Mouse (Mus musculus): Measurements from ENCODE around the gene Trpc2. TPM values are rescaled to one million over a fixed set of nuclear protein-coding genes. Genes with fewer than 3 reads are reported as not detected.

The Trpc2 gene
- polyA plus RNA-seq, 1 experiment from 2014 or later, result not detected

DNA sequence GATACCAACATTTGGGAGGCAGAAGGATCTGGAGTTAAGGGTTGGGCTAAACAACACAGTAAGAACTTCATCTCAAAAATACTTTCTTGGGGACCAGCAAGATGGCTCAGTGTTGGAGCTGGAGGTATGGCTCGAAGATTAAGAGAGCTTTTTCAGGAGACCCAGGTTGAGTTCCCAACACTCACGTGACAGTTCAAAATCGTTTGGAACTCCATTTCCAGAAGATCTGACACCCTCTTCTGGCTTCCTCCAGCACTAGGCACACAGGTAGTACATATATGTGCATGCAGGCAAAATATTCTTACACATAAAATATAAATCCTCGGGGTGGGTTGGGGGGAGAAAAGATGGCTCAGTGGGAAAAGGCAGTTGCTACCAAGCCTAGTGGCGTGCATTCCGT lies 16.6 kb upstream of the Trpc2 start:
- ChIA-PET CTCF (interaction anchor here (1.0 kb wide), 1 partner anchor 413 kb away, joined by 3 read pairs; no protein-coding TSS in a partner anchor), POLR2A (interaction anchor here (0.9 kb wide), 1 partner anchor 10 kb away, joined by 4 read pairs; no protein-coding TSS in a partner anchor)
- in situ Hi-C loops (cut with MboI; ENCODE audit: low pct_unique_long_range_greater_than_20kb), result no loop called here
- ATAC-seq (no peak), DNase-seq (ENCODE audit: low read depth, low spot score) (no peak)
- TF ChIP-seq CTCF (IDR thresholded peaks at IDR 0.05), result no peak
- H3K27me3 ChIP-seq, result no peaks in the 10 kb centered on the region

DNA sequence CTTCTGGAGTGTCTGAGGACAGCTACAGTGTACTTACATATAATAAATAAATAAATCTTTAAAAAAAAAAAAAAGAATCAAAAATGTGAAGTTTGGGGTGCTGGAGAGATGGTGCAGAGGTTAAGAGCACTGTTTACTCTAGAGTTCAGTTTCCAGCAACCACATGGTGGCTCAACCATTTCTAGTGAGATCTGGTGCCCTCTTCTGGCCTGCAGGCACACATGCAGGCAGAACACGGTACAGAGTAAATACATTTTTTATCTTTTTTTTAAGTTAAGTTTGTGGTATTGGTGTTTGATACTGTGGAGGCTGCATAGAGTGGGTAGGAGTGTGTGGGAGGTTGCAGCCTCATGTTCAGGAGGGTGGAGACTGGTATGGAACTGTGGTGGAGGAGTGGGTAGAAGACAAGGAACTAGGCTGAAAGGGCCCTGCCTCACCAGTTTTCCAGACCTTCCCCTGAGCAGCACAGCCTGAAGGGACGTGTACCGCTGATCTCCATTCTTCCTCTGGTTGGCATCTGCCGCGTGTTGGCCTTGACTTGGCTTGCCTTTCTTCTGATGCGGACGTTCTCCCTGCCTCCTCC lies 6.1 kb upstream of the Trpc2 start:
- DNase-seq (ENCODE audit: low read depth, low spot score), result no peak

DNA sequence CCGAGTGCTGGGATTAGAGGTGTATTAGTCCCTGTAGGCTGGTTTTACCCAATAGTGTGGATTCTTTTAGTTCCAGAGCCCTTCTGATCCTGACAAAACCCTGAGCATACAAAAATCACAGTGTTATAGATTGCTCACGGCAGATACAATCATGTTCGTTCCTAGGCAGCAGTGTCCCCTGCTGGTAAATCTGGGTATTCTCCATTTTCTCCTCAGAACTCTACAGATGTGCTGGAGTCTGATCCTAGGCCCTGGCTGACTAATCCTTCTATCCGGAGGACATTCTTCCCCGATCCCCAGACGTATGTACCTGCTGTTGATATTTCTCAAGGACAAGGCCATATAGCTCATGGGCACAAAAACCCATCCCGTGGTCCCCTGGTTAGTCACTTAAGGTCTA lies 4.4 kb upstream of the Trpc2 start:
- no peak for ATAC-seq
- TF ChIP-seq CTCF (IDR thresholded peaks at IDR 0.05), result no peak
- in situ Hi-C loops (cut with MboI; ENCODE audit: low pct_unique_long_range_greater_than_20kb), result loop anchor here (5.0 kb wide), 2 partner anchors 161 to 416 kb away; partner anchors contain the start of gene Clpb
- no peak for DNase-seq (ENCODE audit: low read depth, low spot score)
- CTCF ChIA-PET, result interaction anchor here (0.9 to 1.7 kb wide), 2 partner anchors 63 to 425 kb away, joined by 3 to 4 read pairs; no protein-coding TSS in a partner anchor
- POLR2A ChIA-PET, result no interaction called here
- no peaks in the 10 kb centered on the region for H3K27me3 ChIP-seq

More for the DNA sequence above, 6.1 kb upstream of the Trpc2 start:
- peak; percentile 68 for TF ChIP-seq CTCF (IDR thresholded peaks at IDR 0.05)
- ChIA-PET POLR2A (no interaction called here), CTCF (interaction anchor here (0.5 to 0.6 kb wide), 2 partner anchors 151 to 162 kb away, joined by 3 read pairs; no protein-coding TSS in a partner anchor)
- in situ Hi-C loops (cut with MboI; ENCODE audit: low pct_unique_long_range_greater_than_20kb), result loop anchor here (5.0 kb wide), 2 partner anchors 160 to 415 kb away; partner anchors contain the start of gene Clpb
- no peaks in the 10 kb centered on the region for H3K27me3 ChIP-seq
- ATAC-seq, result no peak

DNA sequence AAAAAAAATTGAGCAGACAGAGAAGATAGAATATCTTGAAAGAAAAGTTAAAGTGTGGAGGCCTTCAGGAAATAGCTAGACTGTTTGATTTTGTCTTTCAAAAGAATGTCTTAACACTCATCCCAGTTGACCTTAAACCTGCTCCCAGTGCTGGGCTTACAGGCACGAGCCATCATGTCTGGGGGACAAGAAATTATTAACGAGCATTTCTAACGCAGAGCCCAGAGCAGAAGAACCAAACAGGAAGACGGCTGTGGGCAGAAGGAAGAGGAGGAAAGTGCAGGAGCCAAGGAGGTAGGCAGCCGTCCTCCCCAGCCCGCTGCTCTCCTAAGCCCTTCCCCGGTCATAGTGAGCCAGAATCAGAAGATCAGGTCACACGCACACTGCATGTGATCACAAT lies 2.6 kb upstream of the Trpc2 start:
- no peak for DNase-seq (ENCODE audit: low read depth, low spot score)
- H3K27me3 ChIP-seq, result no peaks in the 10 kb centered on the region
- ATAC-seq, result no peak
- in situ Hi-C loops (cut with MboI; ENCODE audit: low pct_unique_long_range_greater_than_20kb), result no loop called here
- TF ChIP-seq CTCF (IDR thresholded peaks at IDR 0.05), result no peak
- ChIA-PET CTCF (interaction anchor here (1.1 kb wide), 1 partner anchor 21 kb away, joined by 3 read pairs; no protein-coding TSS in a partner anchor), POLR2A (no interaction called here)

DNA sequence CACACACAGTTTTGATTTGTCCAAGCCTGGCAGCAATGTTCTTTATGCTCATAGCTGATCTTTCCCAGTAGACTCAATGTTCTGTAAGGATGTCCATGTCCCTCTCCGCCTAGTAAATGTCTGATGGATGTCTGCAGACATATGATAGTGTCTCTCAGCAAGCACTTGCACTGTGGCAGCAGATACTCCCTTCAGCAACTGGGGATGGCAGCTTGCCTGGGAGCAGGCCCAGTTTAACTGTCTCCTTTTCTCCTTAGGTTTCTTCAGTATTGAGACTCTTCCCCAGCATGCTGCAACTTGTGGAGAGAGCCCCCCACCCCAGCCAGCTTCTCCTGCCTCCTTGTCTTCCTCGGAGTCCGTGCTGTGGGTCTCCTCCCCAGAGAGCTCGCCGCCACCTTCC lies 1.1 kb upstream of the Trpc2 start:
- ATAC-seq, result no peak
- in situ Hi-C loops (cut with MboI; ENCODE audit: low pct_unique_long_range_greater_than_20kb), result no loop called here
- no peaks in the 10 kb centered on the region for H3K27me3 ChIP-seq
- ChIA-PET CTCF (interaction anchor here (1.3 kb wide), 1 partner anchor 156 kb away, joined by 3 read pairs; no protein-coding TSS in a partner anchor), POLR2A (no interaction called here)
- TF ChIP-seq CTCF (IDR thresholded peaks at IDR 0.05), result no peak
- DNase-seq (ENCODE audit: low read depth, low spot score), result no peak

DNA sequence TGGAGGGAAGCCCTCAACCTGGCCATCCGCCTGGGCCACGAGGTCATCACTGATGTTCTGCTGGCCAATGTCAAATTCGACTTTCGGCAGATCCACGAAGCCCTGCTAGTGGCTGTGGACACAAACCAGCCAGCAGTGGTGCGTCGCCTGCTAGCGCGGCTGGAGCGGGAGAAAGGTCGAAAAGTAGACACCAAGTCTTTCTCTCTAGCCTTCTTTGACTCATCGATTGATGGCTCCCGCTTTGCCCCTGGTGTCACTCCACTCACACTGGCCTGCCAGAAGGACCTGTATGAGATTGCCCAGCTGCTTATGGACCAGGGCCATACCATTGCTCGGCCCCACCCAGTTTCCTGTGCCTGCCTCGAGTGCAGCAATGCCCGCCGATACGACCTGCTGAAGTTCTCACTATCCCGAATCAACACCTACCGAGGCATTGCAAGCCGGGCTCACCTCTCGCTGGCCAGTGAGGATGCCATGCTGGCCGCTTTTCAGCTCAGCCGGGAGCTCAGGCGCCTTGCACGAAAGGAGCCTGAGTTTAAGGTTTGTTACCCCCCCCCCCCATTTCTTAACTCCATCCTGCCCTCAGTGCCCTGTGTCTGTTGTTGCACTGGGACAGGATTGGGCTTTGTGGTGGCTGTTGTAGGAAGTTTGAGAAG lies 1.3 kb downstream of the Trpc2 start:
- no peak for ATAC-seq

GRCm38 (mm10) chr7:102087336-102087735 lies 4.4 kb downstream of the Trpc2 start:
- H3K27me3 ChIP-seq, result no peaks in the 10 kb centered on the region
- no peak for TF ChIP-seq CTCF (IDR thresholded peaks at IDR 0.05)
- ChIA-PET POLR2A (interaction anchor here (0.6 kb wide), 1 partner anchor 60 kb away, joined by 3 read pairs; no protein-coding TSS in a partner anchor), CTCF (interaction anchor here (1.0 to 1.4 kb wide), 2 partner anchors 13 to 20 kb away, joined by 3 read pairs; no protein-coding TSS in a partner anchor)
- DNase-seq (ENCODE audit: low read depth, low spot score) (no peak), ATAC-seq (no peak)
- in situ Hi-C loops (cut with MboI; ENCODE audit: low pct_unique_long_range_greater_than_20kb), result no loop called here

More for the DNA sequence above, 1.3 kb downstream of the Trpc2 start:
- no peaks in the 10 kb centered on the region for H3K27me3 ChIP-seq
- no peak for DNase-seq (ENCODE audit: low read depth, low spot score)
- ChIA-PET CTCF (no interaction called here), POLR2A (no interaction called here)
- in situ Hi-C loops (cut with MboI; ENCODE audit: low pct_unique_long_range_greater_than_20kb), result no loop called here
- no peak for TF ChIP-seq CTCF (IDR thresholded peaks at IDR 0.05)

DNA sequence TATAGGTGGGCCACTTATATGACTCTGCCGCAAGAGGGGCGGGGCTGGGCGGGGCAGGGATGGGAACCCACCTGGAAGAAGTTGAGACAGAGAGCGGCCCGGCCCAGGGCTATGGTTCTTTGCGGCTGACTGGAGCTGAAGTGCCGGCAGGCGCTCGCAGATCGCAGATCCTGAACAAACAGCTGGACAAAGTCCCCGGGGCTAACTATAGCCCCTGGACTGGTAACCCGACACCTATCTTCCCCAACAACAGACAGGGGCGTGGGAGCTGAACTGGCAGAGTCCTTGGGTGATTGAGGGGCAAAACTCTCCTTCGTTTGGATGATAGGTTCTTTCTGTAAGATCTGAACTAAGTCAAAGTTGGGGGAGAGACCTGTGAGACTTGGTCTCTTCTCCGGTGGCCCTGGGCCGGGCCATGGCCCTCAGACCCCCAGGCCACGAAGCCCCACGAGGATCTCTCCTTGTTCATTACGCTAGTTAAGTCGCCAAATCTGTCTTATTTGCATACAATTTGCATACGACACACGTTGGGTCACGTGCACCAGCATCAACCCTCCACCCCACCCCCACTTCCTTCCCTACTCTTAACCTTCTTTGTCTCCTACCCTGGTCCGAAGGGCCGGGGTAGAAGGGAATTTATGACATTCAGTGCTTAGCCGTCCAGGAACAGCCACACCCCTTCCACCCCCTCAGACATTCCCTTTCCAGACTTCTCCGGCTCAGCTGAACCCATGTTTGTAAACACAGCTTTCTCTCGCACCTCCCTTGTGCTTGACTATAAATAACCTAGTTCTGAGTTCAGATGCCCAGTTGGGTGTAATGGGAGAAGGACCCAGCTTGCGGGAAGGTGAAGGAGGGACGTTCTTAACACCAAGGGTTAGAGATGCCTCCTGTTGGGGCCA lies 17.1 kb downstream of the Trpc2 start:
- in situ Hi-C loops (cut with MboI; ENCODE audit: low pct_unique_long_range_greater_than_20kb), result no loop called here
- ChIA-PET POLR2A (interaction anchor here (0.7 kb wide), 1 partner anchor 41 kb away, joined by 3 read pairs; no protein-coding TSS in a partner anchor), CTCF (interaction anchor here (0.6 kb wide), 1 partner anchor 12 kb away, joined by 3 read pairs; no protein-coding TSS in a partner anchor)
- DNase-seq (ENCODE audit: low read depth, low spot score) (no peak), ATAC-seq (no peak)
- H3K27me3 ChIP-seq, result no peaks in the 10 kb centered on the region
- no peak for TF ChIP-seq CTCF (IDR thresholded peaks at IDR 0.05)

DNA sequence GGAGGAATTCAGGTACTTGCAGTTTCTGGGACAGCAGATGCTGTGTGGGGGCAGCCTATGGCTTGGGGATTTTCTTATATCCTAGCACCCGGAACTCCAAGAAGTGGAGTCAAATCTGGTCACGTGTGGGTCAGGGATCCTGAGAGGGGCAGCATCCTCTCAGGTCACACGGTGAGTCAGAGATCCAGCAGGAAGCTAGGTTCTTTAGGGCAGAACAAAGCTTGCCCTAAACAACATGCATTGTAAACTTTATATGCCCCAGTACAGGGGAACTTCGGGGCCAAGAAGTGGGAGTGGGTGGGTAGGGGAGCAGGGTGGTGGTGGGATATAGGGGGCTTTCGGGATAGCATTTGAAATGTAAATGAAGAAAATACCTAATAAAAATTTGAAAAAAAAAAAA lies 18.0 kb downstream of the Trpc2 start:
- no peak for TF ChIP-seq CTCF (IDR thresholded peaks at IDR 0.05)
- DNase-seq (ENCODE audit: low read depth, low spot score) (no peak), ATAC-seq (no peak)
- no peaks in the 10 kb centered on the region for H3K27me3 ChIP-seq
- POLR2A ChIA-PET, result interaction anchor here (0.5 kb wide), 1 partner anchor 44 kb away, joined by 4 read pairs; no protein-coding TSS in a partner anchor
- in situ Hi-C loops (cut with MboI; ENCODE audit: low pct_unique_long_range_greater_than_20kb), result no loop called here
- CTCF ChIA-PET, result interaction anchor here (0.6 kb wide), 1 partner anchor 13 kb away, joined by 3 read pairs; no protein-coding TSS in a partner anchor

GRCm38 (mm10) chr7:102101487-102101886 lies 18.6 kb downstream of the Trpc2 start, which contains the start of gene Art1:
Gene Art1, plus strand, starts transcription at chr7:102101743.
- ATAC-seq, result no peak
- POLR2A ChIA-PET, result interaction anchor here (0.5 to 0.7 kb wide), 2 partner anchors 45 to 80 kb away, joined by 4 read pairs; no protein-coding TSS in a partner anchor
- in situ Hi-C loops (cut with MboI; ENCODE audit: low pct_unique_long_range_greater_than_20kb), result no loop called here
- no peak for TF ChIP-seq CTCF (IDR thresholded peaks at IDR 0.05)
- no peak for DNase-seq (ENCODE audit: low read depth, low spot score)
- CTCF ChIA-PET, result no interaction called here
- H3K27me3 ChIP-seq, result no peaks in the 10 kb centered on the region

Measured in Patski (cell line).